Mouse (Mus musculus): ENCODE results near the gene Rexo2.

GRCm38 (mm10) chr9:48422382-48422781 lies 58.0 kb downstream of the Rexo2 start:
- TF ChIP-seq CTCF (IDR thresholded peaks at IDR 0.05; ENCODE audit: low read depth) (no peak), EP300 (IDR thresholded peaks at IDR 0.05; ENCODE audit: low read depth) (no peak)
